Mouse (Mus musculus) CH12.LX (cell line): ENCODE measurements around the gene Cercam. TPM values are rescaled to one million over a fixed set of nuclear protein-coding genes. Genes with fewer than 3 reads are reported as not detected.

ENCODE experiments used
- DNase-seq: peaks from one replicate; pipeline ENCODE4 v3.0.0-alpha.2; 2013; ENCODE audit errors: extremely low read depth
- H3K27ac ChIP-seq: 2 replicates; pipeline ENCODE4 v1.5.1; 2012; ENCODE audit warnings: low read depth, mild to moderate bottlenecking, control low read depth, moderate library complexity; ENCODE audit not compliant: insufficient read depth
- H3K27me3 ChIP-seq: replicated peaks from 2 replicates; pipeline ENCODE3; 2012; ENCODE audit warnings: inconsistent platforms
- H3K36me3 ChIP-seq, 2 experiments: replicated peaks in 1 of 2; 2 replicates each; pipeline versions ENCODE3 to v1.6.1; 2012; ENCODE audit warnings: inconsistent platforms in 1 of 2, low read length in 1 of 2, mild to moderate bottlenecking in 1 of 2, mixed read lengths in 1 of 2, moderate library complexity in 1 of 2; ENCODE audit not compliant: control insufficient read depth in 1 of 2, insufficient read depth in 1 of 2
- H3K4me1 ChIP-seq, 2 experiments: 2 replicates each; pipeline ENCODE4 v1.6.1; 2012; ENCODE audit warnings: inconsistent platforms in 1 of 2, moderate library complexity in 1 of 2; ENCODE audit not compliant: insufficient read depth in 2 of 2, control insufficient read depth in 1 of 2
- H3K4me2 ChIP-seq: 2 replicates; pipeline ENCODE4 v1.6.1; 2012; ENCODE audit warnings: low read depth, mild to moderate bottlenecking, control low read depth; ENCODE audit not compliant: poor library complexity, insufficient read depth, severe bottlenecking
- H3K4me3 ChIP-seq, 3 experiments: fragments of 150-350 bp in 1 of 3; sonication (generic) in 1 of 3; replicated peaks in 1 of 3; 2 replicates each; pipeline versions ENCODE3 to v1.5.1; 2011 to 2012; ENCODE audit warnings: low read depth in 2 of 3, low read length in 2 of 3, mild to moderate bottlenecking in 2 of 3, moderate library complexity in 2 of 3, control low read depth in 1 of 3, improper control_type of control experiment in 1 of 3, inconsistent platforms in 1 of 3, mixed read lengths in 1 of 3; ENCODE audit not compliant: poor library complexity in 1 of 3
- H3K79me2 ChIP-seq: replicated peaks from 2 replicates; pipeline ENCODE4 v1.6.1; 2012; ENCODE audit warnings: mild to moderate bottlenecking, moderate library complexity; ENCODE audit not compliant: control insufficient read depth, poor library complexity, insufficient read depth, severe bottlenecking; ENCODE audit errors: extremely low read depth
- H3K9ac ChIP-seq: 2 replicates; pipeline ENCODE4 v1.6.1; 2012; ENCODE audit warnings: low read depth, mild to moderate bottlenecking, control low read depth, moderate library complexity; ENCODE audit not compliant: insufficient read depth
- H3K9me3 ChIP-seq: replicated peaks from 2 replicates; pipeline ENCODE3; 2012; ENCODE audit warnings: low read length, inconsistent platforms, mixed read lengths
- CHD2 ChIP-seq: IDR thresholded peaks from 2 replicates; pipeline ENCODE4 v1.6.1; 2011; ENCODE audit warnings: low read length, improper control_type of control experiment
- CTCF ChIP-seq, 2 experiments: IDR thresholded peaks in 1 of 2; conservative IDR thresholded peaks in 1 of 2; 2 replicates each; pipeline ENCODE4 v1.5.1; 2011 to 2012; ENCODE audit warnings: low read depth in 2 of 2, low read length in 2 of 2, improper control_type of control experiment in 1 of 2, inconsistent platforms in 1 of 2, mild to moderate bottlenecking in 1 of 2, moderate library complexity in 1 of 2
- E2F4 ChIP-seq: IDR thresholded peaks from 2 replicates; pipeline ENCODE4 v1.6.1; 2011; ENCODE audit warnings: low read depth, low read length, improper control_type of control experiment; ENCODE audit not compliant: insufficient replicate concordance
- ELF1 ChIP-seq: IDR thresholded peaks from 2 replicates; pipeline ENCODE4 v1.6.1; 2014; ENCODE audit warnings: low read depth, mild to moderate bottlenecking, inconsistent platforms, low read length, improper control_type of control experiment
- ETS1 ChIP-seq: conservative IDR thresholded peaks from 2 replicates; pipeline ENCODE4 v1.6.1; 2012; ENCODE audit warnings: low read depth, mild to moderate bottlenecking, inconsistent platforms, low read length, improper control_type of control experiment, moderate library complexity
- GABPA ChIP-seq: IDR thresholded peaks from 2 replicates; pipeline ENCODE4 v1.6.1; 2012; ENCODE audit warnings: low read depth, low read length, improper control_type of control experiment, inconsistent platforms; ENCODE audit not compliant: insufficient replicate concordance
- HCFC1 ChIP-seq: IDR thresholded peaks from 2 replicates; pipeline ENCODE4 v1.6.1; 2012; ENCODE audit warnings: low read depth, mild to moderate bottlenecking, inconsistent platforms, low read length, improper control_type of control experiment
- JUN ChIP-seq: IDR thresholded peaks from 2 replicates; pipeline ENCODE4 v1.6.1; 2011; ENCODE audit warnings: low read depth, mild to moderate bottlenecking, low read length, improper control_type of control experiment, moderate library complexity; ENCODE audit not compliant: insufficient read depth
- MAFK ChIP-seq: IDR thresholded peaks from 2 replicates; pipeline ENCODE4 v1.6.1; 2011; ENCODE audit warnings: low read length, improper control_type of control experiment; ENCODE audit not compliant: insufficient replicate concordance
- MYC ChIP-seq: IDR thresholded peaks from 2 replicates; pipeline ENCODE4 v1.6.1; 2011; ENCODE audit warnings: low read depth, mild to moderate bottlenecking, improper control_type of control experiment, low read length
- NELFE ChIP-seq: IDR thresholded peaks from 2 replicates; pipeline ENCODE4 v1.6.1; 2011; ENCODE audit warnings: low read depth, low read length, improper control_type of control experiment
- NRF1 ChIP-seq: IDR thresholded peaks from 2 replicates; pipeline ENCODE4 v1.6.1; 2014; ENCODE audit warnings: low read depth, mild to moderate bottlenecking, inconsistent platforms, low read length, improper control_type of control experiment, moderate library complexity
- PAX5 ChIP-seq: IDR thresholded peaks from 2 replicates; pipeline ENCODE4 v1.6.1; 2012; ENCODE audit warnings: low read length, inconsistent platforms, mixed read lengths
- POLR2A ChIP-seq: IDR thresholded peaks from 2 replicates; pipeline ENCODE4 v1.6.1; 2011; ENCODE audit warnings: low read depth, mild to moderate bottlenecking, improper control_type of control experiment, low read length
- RAD21 ChIP-seq: IDR thresholded peaks from 2 replicates; pipeline ENCODE4 v1.6.1; 2011; ENCODE audit warnings: low read depth, mild to moderate bottlenecking, low read length, improper control_type of control experiment, moderate library complexity
- SMC3 ChIP-seq: IDR thresholded peaks from 2 replicates; pipeline ENCODE4 v1.6.1; 2011; ENCODE audit warnings: low read depth, low read length, improper control_type of control experiment
- TBP ChIP-seq: conservative IDR thresholded peaks from 2 replicates; pipeline ENCODE4 v1.6.1; 2011; ENCODE audit warnings: low read depth, low read length, improper control_type of control experiment
- UBTF ChIP-seq: IDR thresholded peaks from 2 replicates; pipeline ENCODE4 v1.6.1; 2012; ENCODE audit warnings: low read depth, mild to moderate bottlenecking, inconsistent platforms, low read length, improper control_type of control experiment, moderate library complexity
- USF1 ChIP-seq: IDR thresholded peaks from 2 replicates; pipeline ENCODE4 v1.6.1; 2014; ENCODE audit warnings: low read depth, mild to moderate bottlenecking, inconsistent platforms, low read length, improper control_type of control experiment
- USF2 ChIP-seq: conservative IDR thresholded peaks from 2 replicates; pipeline ENCODE4 v1.6.1; 2011; ENCODE audit warnings: low read depth, low read length, improper control_type of control experiment
- ZKSCAN1 ChIP-seq: IDR thresholded peaks from 2 replicates; pipeline ENCODE4 v1.6.1; 2012; ENCODE audit warnings: low read depth, inconsistent platforms, low read length, improper control_type of control experiment, borderline replicate concordance
- ZMIZ1 ChIP-seq: IDR thresholded peaks from 2 replicates; pipeline ENCODE4 v1.6.1; 2012; ENCODE audit warnings: low read depth, mild to moderate bottlenecking, inconsistent platforms, low read length, improper control_type of control experiment
- ZNF384 ChIP-seq: IDR thresholded peaks from 2 replicates; pipeline ENCODE4 v1.6.1; 2012; ENCODE audit warnings: low read depth, low read length, improper control_type of control experiment, inconsistent platforms
- dilution Hi-C: fragments of 300-500 bp; cut with MboI; formaldehyde crosslinking; loops from 2 replicates; pipeline ENCODE4 v1.14.3; 2020; ENCODE audit warnings: low sequenced_read_pairs; ENCODE audit not compliant: extremely low pct_unique_long_range_greater_than_20kb, extremely low pct_ligation_motif_present
- in situ Hi-C: fragments of 300-500 bp; cut with MboI; formaldehyde crosslinking; loops from 3 replicates; pipeline ENCODE4 v1.14.3; 2019; ENCODE audit warnings: low sequenced_read_pairs, low pct_ligation_motif_present, low pct_unique_long_range_greater_than_20kb, mixed read lengths
- polyA plus RNA-seq: library from polyadenylated mRNA; unstranded; fragments of >175 nt; gene quantifications from 2 replicates; pipeline ENCODE4 v1.2.1, GENCODE M21; 2012; ENCODE audit warnings: low read depth; ENCODE audit not compliant: insufficient read length
- total RNA-seq, 2 experiments: library from RNA; depleted of rRNA; stranded (reverse); fragments of 300-350 nt in 1 of 2; fragments of >200 nt in 1 of 2; gene quantifications; 2 replicates each; pipeline ENCODE4 v1.2.3; 2012 to 2014

The Cercam gene
- total and polyA plus RNA-seq, 3 experiments, result 3.0 to 6.1 (median 3.7) TPM

DNA sequence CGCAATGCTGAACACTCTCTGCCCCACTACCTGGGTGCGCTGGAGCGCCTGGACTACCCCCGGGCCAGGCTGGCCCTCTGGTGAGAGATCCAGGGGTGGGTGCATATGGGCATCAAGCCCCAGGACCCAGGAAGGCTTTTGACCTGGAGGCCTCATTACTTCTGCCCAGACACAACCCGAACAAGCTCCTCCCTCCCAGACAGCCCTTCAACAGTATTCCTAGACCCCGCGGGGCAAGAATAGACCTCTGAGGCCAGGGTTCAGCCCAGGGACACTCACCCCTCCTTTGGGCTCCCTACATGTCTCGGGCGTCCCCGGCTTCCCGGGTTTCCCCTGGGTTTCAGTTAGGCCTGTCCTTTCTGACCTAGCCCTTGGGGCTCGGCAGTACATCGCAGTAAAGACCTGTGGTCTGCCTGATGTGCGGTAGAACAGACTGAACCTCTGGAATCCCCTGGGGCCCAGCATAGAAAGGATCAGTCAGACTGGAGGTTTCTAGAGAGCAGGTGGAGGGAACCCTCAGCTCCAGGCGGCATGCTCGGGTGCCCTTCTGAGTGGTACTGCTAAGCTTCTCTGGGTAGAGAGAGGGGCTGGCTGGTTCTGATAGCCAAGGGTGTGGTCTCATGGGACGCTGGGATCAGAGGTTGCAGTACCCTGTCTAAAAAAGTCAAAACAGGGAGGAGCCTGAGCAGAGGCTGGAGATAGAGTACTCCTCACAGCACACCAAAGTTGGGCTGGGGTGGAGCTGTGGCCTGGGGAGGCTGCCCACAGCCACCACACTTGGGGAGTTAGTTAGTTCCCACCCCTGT, 885 bp downstream of the Cercam start (continued):
- TF ChIP-seq USF1 (no peak), RAD21 (no peak), NELFE (no peak), JUN (no peak), MYC (peak; percentile 57; the same call in 1 of the 2 replicates), SMC3 (no peak), UBTF (0 out of 2 replicates have a peak, but pooled peaks have one; percentile 5), CTCF (conservative IDR thresholded peaks at IDR 0.05 in 1 of 2, IDR thresholded peaks at IDR 0.05 in 1 of 2; ENCODE audit: low read depth in 2 of 2, low read length in 2 of 2) (no peak), PAX5 (no peak), TBP (no peak), POLR2A (no peak; the same call in 1 of the 2 replicates), ZNF384 (no peak), HCFC1 (no peak)

DNA sequence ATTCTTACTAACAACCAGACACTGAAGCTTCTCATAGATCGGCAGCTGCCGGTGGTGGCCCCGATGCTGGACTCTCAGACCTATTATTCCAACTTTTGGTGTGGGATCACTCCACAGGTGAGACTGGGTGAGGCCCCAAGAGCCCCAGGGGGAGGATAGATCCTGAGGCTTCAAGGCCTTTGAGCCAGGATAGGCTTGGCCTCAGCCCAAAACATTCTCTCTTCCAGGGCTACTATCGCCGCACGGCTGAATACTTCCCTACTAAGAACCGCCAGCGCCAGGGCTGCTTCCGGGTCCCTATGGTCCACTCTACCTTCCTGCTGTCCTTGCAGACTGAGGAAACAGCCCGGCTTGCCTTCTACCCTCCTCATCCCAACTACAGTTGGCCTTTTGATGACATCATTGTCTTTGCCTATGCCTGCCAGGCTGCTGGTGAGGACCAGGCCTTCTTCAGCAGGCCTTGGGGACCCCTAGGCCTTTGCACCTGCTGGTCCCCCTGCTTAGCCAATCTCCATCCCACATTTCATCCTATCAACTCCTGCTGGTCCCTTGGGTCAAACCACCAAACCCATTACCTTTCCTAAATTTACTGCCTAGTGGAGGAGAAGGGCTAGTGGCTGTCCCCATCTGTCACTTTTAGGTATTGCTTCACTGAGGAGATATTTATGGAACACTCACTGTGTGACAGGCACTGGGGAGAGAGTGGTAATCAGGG, 3.8 kb downstream of the Cercam start:
- H3K27me3 ChIP-seq, result peaks cover under 1% of the 10 kb centered on the region
- H3K9ac ChIP-seq, result no peak overlapping the region
- H3K36me3 ChIP-seq, result peaks cover 3 to 29% of the 10 kb centered on the region in 2 experiments
- no peaks in the 10 kb centered on the region for H3K79me2 ChIP-seq
- peaks cover 12 to 28% of the 10 kb centered on the region in 2 experiments for H3K4me1 ChIP-seq
- in situ Hi-C loops, result no loop called here
- no peak for DNase-seq
- H3K4me2 ChIP-seq, result no peak overlapping the region
- dilution Hi-C loops, result no loop called here
- H3K9me3 ChIP-seq, result no peaks in the 10 kb centered on the region
- TF ChIP-seq NELFE (no peak), E2F4 (no peak), CHD2 (no peak), ETS1 (no peak), ZKSCAN1 (no peak), MAFK (no peak), ZMIZ1 (no peak), POLR2A (no peak), NRF1 (no peak), ELF1 (no peak), ZNF384 (no peak), TBP (no peak), USF2 (no peak), CTCF (conservative IDR thresholded peaks at IDR 0.05 in 1 of 2, IDR thresholded peaks at IDR 0.05 in 1 of 2; ENCODE audit: low read depth in 2 of 2, low read length in 2 of 2) (no peak), RAD21 (no peak), GABPA (no peak)
- H3K27ac ChIP-seq, result no peak overlapping the region
- no peak overlapping the region for H3K4me3 ChIP-seq
